Mouse (Mus musculus) midbrain, embryonic 15.5 days (tissue): Measurements from ENCODE around the gene Zfp787. TPM values are rescaled to one million over a fixed set of nuclear protein-coding genes. Genes with fewer than 3 reads are reported as not detected.

Experiments used
- polyA plus RNA-seq: library from polyadenylated mRNA; unstranded; fragments of >200 nt; fragmentation: Nextera tagmentation; extraction: Ambion mirVana; gene quantifications from 2 replicates; pipeline ENCODE4 v1.2.1, GENCODE M21; 2015

Gene Zfp787
- polyA plus RNA-seq, 1 experiment from 2014 or later, result 26.3 TPM

Other genes with a start within 250 kb of the Zfp787 start
- not detected in 2 replicates for gene Vmn1r65, start 145.0 kb downstream of the Zfp787 start, polyA plus RNA-seq
- gene Nlrp4c, start 110.8 kb downstream of the Zfp787 start, polyA plus RNA-seq, result not detected in 2 replicates
- gene Zfp444, start 16.2 kb upstream of the Zfp787 start, polyA plus RNA-seq, result 102 TPM in 2 replicates
- gene Galp, start 41.1 kb upstream of the Zfp787 start, polyA plus RNA-seq, result not detected in 2 replicates
- not detected in 2 replicates for gene Zscan5b, start 66.3 kb upstream of the Zfp787 start, polyA plus RNA-seq
- gene Epp13, start 96.7 kb upstream of the Zfp787 start, polyA plus RNA-seq, result not detected in 2 replicates
- 15.5 and 16.8 TPM in 2 replicates for gene Zfp667, start 130.6 kb upstream of the Zfp787 start, polyA plus RNA-seq
- gene Zfp583, start 175.3 kb upstream of the Zfp787 start, polyA plus RNA-seq, result 14.6 TPM in 2 replicates
- 8.9 and 11.1 TPM in 2 replicates for gene Gm3854, start 187.8 kb upstream of the Zfp787 start, polyA plus RNA-seq
- 5.3 and 6.1 TPM in 2 replicates for gene Zfp78, start 207.3 kb upstream of the Zfp787 start, polyA plus RNA-seq
- gene Zfp28, start 227.3 kb upstream of the Zfp787 start, polyA plus RNA-seq, result 17.7 and 18.2 TPM in 2 replicates
- gene Smim17, start 242.7 kb upstream of the Zfp787 start, polyA plus RNA-seq, result 5.9 and 7.5 TPM in 2 replicates